ENCODE assay signal across 11 mouse cellular contexts in genomic region chr6:117563704-117564103, GRCm38 (mm10).
DNase-seq lines count a peak whose midpoint lies in the region; ATAC-seq and TF ChIP-seq lines count a peak whose summit lies in the region.
"Had no signal": no experiment of that assay in that cellular context is flagged by ENCODE, and none has a peak within 500 bp of the region (broad histone marks: within the 10 kb centered on the region; RNA-seq: fewer than 3 reads in every experiment).

No protein-coding gene starts in this region.

- no peaks in the 10 kb centered on the region for H3K9me3 ChIP-seq in kidney, embryonic 14.5 days (ENCODE audit: control insufficient read depth, low read length)
- H3K9me3 ChIP-seq: heart, embryonic 15.5 days had no signal

- DNase-seq in cerebellum, postnatal 10 days = peak; percentile 21 to 29
- DNase-seq in kidney, postnatal 10 days = peak; percentile 44
- DNase-seq in 3T3-L1 (ENCODE audit: low read depth, low spot score) = peak; percentile 91
- peak; percentile 32 for DNase-seq in left cerebral cortex, postnatal 36 days (ENCODE audit: low spot score in 2 of 2)
- no peak for DNase-seq in cerebellum, adult 18-20 months
- DNase-seq in thymus, adult 2 months = no peak
- DNase-seq: liver had no signal

- H3K27ac ChIP-seq in kidney, embryonic 14.5 days (ENCODE audit: low read depth, low read length) = no peak overlapping the region
- H3K27ac ChIP-seq in thymus, adult 2 months (ENCODE audit: control insufficient read depth, insufficient read depth, low read length) = no peak overlapping the region
- H3K27ac ChIP-seq: heart, embryonic 15.5 days had no signal

- intact Hi-C loops in left cerebral cortex, postnatal 36 days (cut with DNase I) = no loop called here

- H3K4me3 ChIP-seq in kidney, embryonic 14.5 days (ENCODE audit: low read length) = no peak overlapping the region
- no peak overlapping the region for H3K4me3 ChIP-seq in thymus, adult 2 months (ENCODE audit: control insufficient read depth, insufficient read depth, low read length)
- H3K4me3 ChIP-seq: heart, embryonic 15.5 days had no signal

- no peaks in the 10 kb centered on the region for H3K36me3 ChIP-seq in kidney, embryonic 14.5 days (ENCODE audit: control insufficient read depth, insufficient read depth, low read length)
- H3K36me3 ChIP-seq in thymus, adult 2 months (ENCODE audit: control insufficient read depth, insufficient read depth, low read length) = no peaks in the 10 kb centered on the region
- H3K36me3 ChIP-seq: heart, embryonic 15.5 days had no signal

- 94% methylated on average over 1 of the region's 1 CpGs for WGBS in kidney, embryonic 14.5 days
- WGBS in thymus, adult 2 months = 88% methylated on average over 1 of the region's 1 CpGs

- no peak for TF ChIP-seq CTCF in thymus, adult 2 months (IDR thresholded peaks at IDR 0.05; ENCODE audit: borderline replicate concordance, control insufficient read depth, extremely low read depth, insufficient read depth, low read length, poor library complexity)

- peaks cover 4% of the 10 kb centered on the region; the same call in 1 of the 2 replicates for H3K4me1 ChIP-seq in kidney, embryonic 14.5 days (ENCODE audit: control insufficient read depth, insufficient read depth, low read length)
- no peaks in the 10 kb centered on the region for H3K4me1 ChIP-seq in thymus, adult 2 months (replicated peaks; ENCODE audit: control insufficient read depth, insufficient read depth, low read length)

- no peak for ATAC-seq in cerebellum, adult (ENCODE audit: insufficient number of reproducible peaks, low FRiP score, low TSS enrichment)
- ATAC-seq in kidney, embryonic 14.5 days (ENCODE audit: low FRiP score, low TSS enrichment) = no peak
- ATAC-seq: intestine, embryonic 16.5 days had no signal

- H3K9ac ChIP-seq in kidney, embryonic 14.5 days (ENCODE audit: low read depth, low read length) = no peak overlapping the region
- H3K9ac ChIP-seq: heart, embryonic 15.5 days had no signal

- H3K27me3 ChIP-seq in kidney, embryonic 14.5 days (ENCODE audit: control insufficient read depth, insufficient read depth, low read length) = no peaks in the 10 kb centered on the region
- no peaks in the 10 kb centered on the region for H3K27me3 ChIP-seq in thymus, adult 2 months (ENCODE audit: control insufficient read depth, insufficient read depth, low read length)

- H3K4me2 ChIP-seq in kidney, embryonic 14.5 days (replicated peaks; ENCODE audit: low read depth, low read length) = no peak overlapping the region
- H3K4me2 ChIP-seq: heart, embryonic 15.5 days had no signal

- no peak for TF ChIP-seq POLR2A in thymus, adult 2 months (IDR thresholded peaks at IDR 0.05; ENCODE audit: control insufficient read depth, extremely low read depth, insufficient read depth, low read length, poor library complexity)

Comparison
In these comparisons a context has a peak if more than half of its experiments do, and no peak if none do; other contexts are left out.
1. DNase-seq: peak in cerebellum, postnatal 10 days (2 of 2), kidney, postnatal 10 days (single experiment), 3T3-L1 (single experiment) and left cerebral cortex, postnatal 36 days (2 of 2); none in cerebellum, adult 18-20 months (0 of 2) and thymus, adult 2 months (single experiment).